Comparison of ENCODE assay signal across 8 mouse cellular contexts in the genomic region with DNA sequence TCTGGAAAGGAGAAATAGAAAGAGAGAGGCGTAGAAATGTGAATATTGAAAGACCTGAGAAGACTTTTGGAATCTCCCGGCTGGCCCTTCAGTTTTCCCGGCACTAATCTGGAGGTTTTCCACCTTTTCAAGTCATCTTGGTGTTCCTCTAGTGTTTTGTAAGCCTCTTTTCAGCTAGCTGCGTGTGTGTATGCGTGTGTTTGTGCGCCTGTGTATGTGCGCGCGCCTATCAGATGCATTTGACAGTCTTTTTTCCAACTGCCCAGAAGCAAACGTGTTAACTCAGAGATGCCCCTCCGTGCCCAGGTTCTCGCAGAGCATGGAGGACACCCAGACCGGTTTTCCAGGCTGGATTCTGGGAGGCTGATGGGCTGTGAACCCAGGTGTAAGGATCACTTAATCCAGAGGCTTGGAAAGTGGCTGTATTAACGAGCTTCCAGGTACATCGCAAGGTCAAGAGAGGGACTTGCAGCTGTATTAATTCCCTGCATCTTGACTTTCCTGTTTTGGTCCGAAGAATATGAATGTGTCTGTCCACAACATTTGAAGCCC. TPM values are rescaled to one million over a fixed set of nuclear protein-coding genes. Genes with fewer than 3 reads are reported as not detected.
DNase-seq lines count a peak whose midpoint lies in the region; ATAC-seq lines count a peak whose summit lies in the region.

No protein-coding gene starts in this region.

- under 1% methylated on average over 16 of the region's 16 CpGs for WGBS in forebrain, embryonic 16.5 days

- peak overlapping the region; percentile 89 for H3K9ac ChIP-seq in forebrain, embryonic 16.5 days (replicated peaks; ENCODE audit: low read depth, low read length)

- H3K4me3 ChIP-seq in forebrain, embryonic 16.5 days (replicated peaks; ENCODE audit: low read length): peak overlapping the region; percentile 57

- peak overlapping the region; percentile 87 for H3K27ac ChIP-seq in forebrain, embryonic 16.5 days (ENCODE audit: low read length)

- intact Hi-C loops in left cerebral cortex, postnatal 36 days (cut with DNase I): loop anchor here (10.0 kb wide), 1 partner anchor 201 kb away; no protein-coding TSS in a partner anchor

- peak; percentile 3 to 16 for DNase-seq in cerebellum, adult 18-20 months
- peak; percentile 3 for DNase-seq in ES-CJ7 (ENCODE audit: low read depth, low spot score)
- peak; percentile 47 to 54 for DNase-seq in left cerebral cortex, postnatal 36 days (ENCODE audit: low spot score in 2 of 2)
- peak; percentile 41 for DNase-seq in retina, embryonic 14.5 days (ENCODE audit: low spot score)
- DNase-seq in gastrocnemius, adult 8-10 months (ENCODE audit: low spot score in 2 of 2): no peak

- ATAC-seq in cerebellum, adult (ENCODE audit: insufficient number of reproducible peaks, low FRiP score, low TSS enrichment): no peak
- ATAC-seq in forebrain, embryonic 16.5 days: no peak
- ATAC-seq in megakaryocyte-erythroid progenitor cell, adult 5-6 weeks (replicated peaks; ENCODE audit: low FRiP score, low TSS enrichment, poor library complexity, severe bottlenecking): no peak

- H3K36me3 ChIP-seq in forebrain, embryonic 16.5 days (ENCODE audit: control insufficient read depth, insufficient read depth): no peaks in the 10 kb centered on the region

- peaks cover 15% of the 10 kb centered on the region for H3K4me1 ChIP-seq in forebrain, embryonic 16.5 days (replicated peaks; ENCODE audit: control insufficient read depth, insufficient read depth, low read length)

- 0 out of 2 replicates have a peak, but pooled peaks cover 3% of the 10 kb centered on the region for H3K27me3 ChIP-seq in forebrain, embryonic 16.5 days (replicated peaks; ENCODE audit: control insufficient read depth, insufficient read depth, low read length)

- no peaks in the 10 kb centered on the region for H3K9me3 ChIP-seq in forebrain, embryonic 16.5 days (ENCODE audit: control insufficient read depth, low read length)

- peak overlapping the region; percentile 85 for H3K4me2 ChIP-seq in forebrain, embryonic 16.5 days (ENCODE audit: low read length)

RNA-seq across cellular contexts. Expression of a gene that starts 0.8 kb away (rescaled TPM):
- polyA plus RNA-seq in forebrain, embryonic 16.5 days (2015; fragmentation: Nextera tagmentation; extraction: Ambion mirVana): 65.9 and 82.2 TPM in 2 replicates
- total RNA-seq in left cerebral cortex, postnatal 36 days (2021): 100 to 1,000 TPM; 114 to 120 TPM
- under 1 TPM; 0.07 to 0.52 (median 0.13) TPM for total RNA-seq in gastrocnemius, adult 8-10 months (2022)
- total RNA-seq in megakaryocyte-erythroid progenitor cell, adult 5-6 weeks (2014; fragmentation: Nextera tagmentation): not detected in 2 replicates
- total RNA-seq in megakaryocyte-erythroid progenitor cell, adult 5-6 weeks (2017): not detected in 2 replicates

Comparison
In these comparisons a context has a peak if more than half of its experiments do, and no peak if none do; other contexts are left out.
1. DNase-seq: peak in cerebellum, adult 18-20 months (2 of 2), ES-CJ7 (single experiment), left cerebral cortex, postnatal 36 days (2 of 2) and retina, embryonic 14.5 days (single experiment); none in gastrocnemius, adult 8-10 months (0 of 2).
2. RNA of a gene that starts 0.8 kb away (total RNA-seq): 114 to 120 TPM in left cerebral cortex, postnatal 36 days; 0.07 to 0.52 TPM in gastrocnemius, adult 8-10 months and not detected in megakaryocyte-erythroid progenitor cell, adult 5-6 weeks; every median in the first group is over 10 times any median in the second.